Mouse (Mus musculus) cerebellum, adult 2 months (tissue): ENCODE measurements around the gene Zfp94.

Experiments
- CTCF ChIP-seq: fragments of 200-500 bp; IDR thresholded peaks from 2 replicates; pipeline ENCODE4 v1.5.1; 2011; ENCODE audit warnings: low read depth, mild to moderate bottlenecking, control low read depth, low read length, moderate library complexity, borderline replicate concordance; ENCODE audit not compliant: insufficient read depth
- POLR2A ChIP-seq: fragments of 200-500 bp; IDR thresholded peaks from 2 replicates; pipeline ENCODE4 v1.6.1; 2011; ENCODE audit warnings: low read length, control low read depth, borderline replicate concordance; ENCODE audit not compliant: insufficient read depth

- TF ChIP-seq CTCF: no peak
- TF ChIP-seq POLR2A: no peak
Observed at GRCm38 (mm10) chr7:24322593-24322992, 6.1 kb upstream of the Zfp94 start.
